11 mouse cellular contexts compared by ENCODE assay signal in the genomic region with DNA sequence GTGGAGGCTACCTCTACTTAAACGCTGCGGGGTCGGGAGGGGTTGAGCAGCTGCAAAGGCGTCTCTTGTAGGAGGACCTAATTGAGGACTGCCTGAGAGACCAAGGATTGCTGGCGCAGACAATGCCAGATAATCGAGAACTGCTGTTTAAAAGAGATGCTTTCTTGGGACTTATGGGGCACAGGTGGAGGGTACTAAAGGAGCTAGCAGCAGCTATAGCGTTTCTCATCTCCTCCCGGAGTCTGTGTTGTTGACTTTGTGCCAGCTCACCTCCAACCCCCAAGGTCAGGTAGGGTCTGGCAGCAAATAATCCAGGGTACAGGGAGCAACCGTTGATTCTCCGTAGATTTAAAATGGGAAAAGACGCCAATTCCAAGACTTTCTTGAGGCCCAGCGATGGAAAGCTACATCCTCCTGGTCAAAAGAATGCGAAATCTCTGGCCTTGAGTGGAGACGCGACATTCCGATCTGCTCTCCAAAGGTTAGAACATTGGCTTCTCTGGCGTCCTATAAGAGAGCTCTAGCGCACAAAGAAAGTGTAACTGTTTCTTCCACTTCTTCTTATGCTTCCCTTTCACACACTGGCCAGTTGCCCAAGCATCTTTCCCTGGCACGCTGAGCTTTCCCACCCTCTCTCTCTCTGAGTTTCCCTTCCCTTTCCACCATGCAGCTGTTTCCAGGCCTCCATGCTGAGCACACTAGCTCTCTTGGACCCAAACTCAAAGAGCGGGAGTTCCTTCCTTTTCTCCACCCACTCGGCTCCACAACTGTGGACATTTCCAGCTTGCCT.
DNase-seq lines count a peak whose midpoint lies in the region; TF ChIP-seq lines count a peak whose summit lies in the region.
"Had no signal": no experiment of that assay in that cellular context is flagged by ENCODE, and none has a peak within 500 bp of the region (broad histone marks: within the 10 kb centered on the region; RNA-seq: fewer than 3 reads in every experiment).

No protein-coding gene starts in this region.

- 63% methylated on average over 21 of the region's 21 CpGs for whole genome bisulfite sequencing in lung, adult 2 months
- WGBS in thymus, adult 2 months = 96% methylated on average over 21 of the region's 21 CpGs

- intact Hi-C loops in left cerebral cortex, postnatal 4 days (cut with DNase I) = no loop called here

- no peaks in the 10 kb centered on the region for H3K36me3 ChIP-seq in testis, adult 2 months (ENCODE audit: control insufficient read depth, insufficient read depth, low read length)
- no peaks in the 10 kb centered on the region for H3K36me3 ChIP-seq in thymus, adult 2 months (ENCODE audit: control insufficient read depth, insufficient read depth, low read length)
- H3K36me3 ChIP-seq: hindbrain, embryonic 15.5 days; neural tube, embryonic 12.5 days had no signal

- H3K27ac ChIP-seq in testis, adult 2 months (ENCODE audit: control insufficient read depth, insufficient read depth, low read depth, low read length) = peak overlapping the region; percentile 10
- no peak overlapping the region for H3K27ac ChIP-seq in thymus, adult 2 months (ENCODE audit: control insufficient read depth, insufficient read depth, low read length)
- H3K27ac ChIP-seq: hindbrain, embryonic 15.5 days; macrophage; neural tube, embryonic 12.5 days had no signal

- H3K4me1 ChIP-seq in lung, adult 2 months (ENCODE audit: control insufficient read depth, insufficient read depth, low read length) = no peaks in the 10 kb centered on the region
- peaks cover 5% of the 10 kb centered on the region for H3K4me1 ChIP-seq in testis, adult 2 months (ENCODE audit: control insufficient read depth, insufficient read depth, low read length)
- no peaks in the 10 kb centered on the region for H3K4me1 ChIP-seq in thymus, adult 2 months (replicated peaks; ENCODE audit: control insufficient read depth, insufficient read depth, low read length)
- H3K4me1 ChIP-seq: hindbrain, embryonic 15.5 days; neural tube, embryonic 12.5 days had no signal

- no peak for TF ChIP-seq POLR2A in lung, adult 2 months (IDR thresholded peaks at IDR 0.05; ENCODE audit: borderline replicate concordance, extremely low read depth, low read depth, low read length)
- TF ChIP-seq POLR2A in testis, adult 2 months (IDR thresholded peaks at IDR 0.05; ENCODE audit: control insufficient read depth, low read depth, low read length) = no peak
- TF ChIP-seq POLR2A in thymus, adult 2 months (IDR thresholded peaks at IDR 0.05; ENCODE audit: control insufficient read depth, extremely low read depth, insufficient read depth, low read length, poor library complexity) = no peak

- no peak for TF ChIP-seq CTCF in lung, adult 2 months (IDR thresholded peaks at IDR 0.05; ENCODE audit: insufficient read depth, low read length)
- no peak for TF ChIP-seq CTCF in testis, adult 2 months (IDR thresholded peaks at IDR 0.05; ENCODE audit: control insufficient read depth, insufficient read depth, insufficient replicate concordance, low read depth, low read length)
- no peak for TF ChIP-seq CTCF in thymus, adult 2 months (IDR thresholded peaks at IDR 0.05; ENCODE audit: borderline replicate concordance, control insufficient read depth, extremely low read depth, insufficient read depth, low read length, poor library complexity)

- H3K27me3 ChIP-seq in testis, adult 2 months (ENCODE audit: control insufficient read depth, insufficient read depth, low read length) = no peaks in the 10 kb centered on the region
- H3K27me3 ChIP-seq in thymus, adult 2 months (ENCODE audit: control insufficient read depth, insufficient read depth, low read length) = no peaks in the 10 kb centered on the region
- H3K27me3 ChIP-seq: hindbrain, embryonic 15.5 days; neural tube, embryonic 12.5 days had no signal

- H3K4me3 ChIP-seq in lung, adult 2 months (replicated peaks; ENCODE audit: extremely low read depth, low read depth, low read length) = no peak overlapping the region
- H3K4me3 ChIP-seq in testis, adult 2 months (ENCODE audit: control insufficient read depth, low read depth, low read length) = peak overlapping the region; percentile 3
- H3K4me3 ChIP-seq in thymus, adult 2 months (ENCODE audit: control insufficient read depth, insufficient read depth, low read length) = no peak overlapping the region
- H3K4me3 ChIP-seq: hindbrain, embryonic 15.5 days; neural tube, embryonic 12.5 days had no signal

- peak; percentile 4 for DNase-seq in adrenal gland, adult 2 months
- no peak for DNase-seq in adrenal gland, adult 8-10 months
- DNase-seq in left cerebral cortex, postnatal 4 days = peak; percentile 5
- DNase-seq in left cerebral cortex, adult 11 months (ENCODE audit: low spot score) = no peak
- DNase-seq in lung, adult 2 months = peak; percentile 17
- DNase-seq in thymus, adult 2 months = no peak
- no peak for DNase-seq in thymus, postnatal 25 days

Comparison
In these comparisons a context has a peak if more than half of its experiments do, and no peak if none do; other contexts are left out.
1. DNase-seq: peak in adrenal gland, adult 2 months (single experiment), left cerebral cortex, postnatal 4 days (single experiment) and lung, adult 2 months (single experiment); none in adrenal gland, adult 8-10 months (single experiment), left cerebral cortex, adult 11 months (single experiment), thymus, adult 2 months (single experiment) and thymus, postnatal 25 days (single experiment).